Mouse (Mus musculus) right cerebral cortex, postnatal 14 days (tissue): ENCODE data around the gene Ccdc85c.

Source experiments
- DNase-seq: peaks from one replicate; pipeline ENCODE4 v3.0.0; 2022

Ccdc85c gene

DNA sequence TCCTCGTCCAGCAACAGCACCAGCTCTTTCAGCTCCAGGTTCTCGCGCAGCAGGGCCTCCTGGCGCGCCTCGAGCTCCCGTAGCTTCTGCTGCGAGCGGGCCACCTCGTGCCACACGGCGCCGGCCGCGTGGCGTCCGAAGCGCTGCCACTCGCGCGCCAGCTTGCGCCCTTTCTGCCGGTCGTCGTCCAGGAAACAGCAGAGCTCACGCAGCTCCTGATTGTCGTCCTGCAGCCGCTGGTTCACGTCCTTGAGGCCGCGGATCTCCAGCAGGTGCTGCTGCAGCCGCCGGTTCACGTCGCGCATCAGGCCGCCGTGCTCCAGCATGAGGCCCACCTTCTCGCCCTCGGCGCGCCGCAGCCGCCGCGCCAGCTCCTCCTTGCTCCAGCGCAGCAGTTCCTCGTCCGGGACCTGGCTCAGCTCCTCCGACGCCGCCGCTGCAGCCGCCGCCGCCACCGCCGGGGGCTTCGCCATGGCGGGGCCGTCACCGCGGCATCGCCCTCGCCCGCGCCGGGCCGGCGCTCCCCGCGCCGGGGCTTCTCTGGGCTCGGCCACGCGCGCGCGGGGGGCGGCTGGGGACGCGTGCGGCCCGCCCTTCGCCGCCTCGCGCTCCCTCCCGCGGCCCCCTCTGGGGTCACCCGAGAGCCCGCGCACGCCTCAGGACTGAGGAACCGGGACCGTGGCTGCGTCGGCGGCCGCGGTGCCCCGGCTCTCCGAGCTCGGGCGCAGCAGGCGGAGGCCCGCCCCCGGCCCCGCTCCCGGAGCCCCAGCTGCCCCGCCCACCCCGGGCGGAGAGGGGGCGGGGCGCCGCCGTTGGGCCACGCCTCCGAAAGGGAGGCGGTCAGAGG is at the start of gene Ccdc85c:
Ccdc85c (minus strand) TSS at position 765 of the 847 bp plus-strand sequence.
- peak; percentile 43 for DNase-seq

DNA sequence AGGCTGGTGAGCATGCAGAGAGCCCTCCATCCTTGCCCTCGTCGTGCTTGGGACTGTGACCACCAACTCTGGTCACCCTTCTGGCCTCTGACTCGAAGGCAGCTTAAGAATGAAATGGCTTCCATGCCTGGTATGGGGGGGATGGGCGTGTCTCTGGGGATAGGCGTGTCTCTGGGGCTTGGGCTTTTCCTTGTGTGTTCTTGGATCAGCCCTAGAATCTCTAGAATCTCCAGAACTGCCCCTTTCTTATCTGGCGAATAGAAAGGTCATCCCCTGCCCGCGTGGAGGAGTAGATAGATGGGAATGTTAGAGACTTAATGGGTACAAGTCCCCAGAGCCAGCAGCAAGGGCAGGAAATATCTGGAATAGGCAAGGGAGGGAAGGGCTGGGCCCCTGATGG is 44.9 kb upstream of the Ccdc85c start:
- DNase-seq: no peak

DNA sequence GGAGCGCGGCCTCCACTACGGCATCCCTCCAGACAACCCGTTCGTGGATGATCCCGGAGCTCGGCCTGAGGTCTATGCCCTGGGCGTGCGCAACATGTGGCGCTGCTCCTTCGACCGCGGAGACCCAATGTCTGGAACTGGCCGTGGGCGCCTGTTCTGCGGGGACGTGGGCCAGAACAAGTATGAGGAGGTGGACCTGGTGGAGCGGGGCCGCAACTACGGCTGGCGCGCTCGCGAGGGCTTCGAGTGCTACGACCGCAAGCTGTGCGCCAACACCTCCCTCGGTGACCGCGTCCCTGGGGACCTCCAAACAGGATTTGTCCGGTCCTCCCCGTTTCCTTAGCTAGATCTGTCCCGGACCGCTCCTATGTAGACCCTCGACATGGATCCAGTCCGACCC is 43.3 kb upstream of the Ccdc85c start:
- DNase-seq: no peak

DNA sequence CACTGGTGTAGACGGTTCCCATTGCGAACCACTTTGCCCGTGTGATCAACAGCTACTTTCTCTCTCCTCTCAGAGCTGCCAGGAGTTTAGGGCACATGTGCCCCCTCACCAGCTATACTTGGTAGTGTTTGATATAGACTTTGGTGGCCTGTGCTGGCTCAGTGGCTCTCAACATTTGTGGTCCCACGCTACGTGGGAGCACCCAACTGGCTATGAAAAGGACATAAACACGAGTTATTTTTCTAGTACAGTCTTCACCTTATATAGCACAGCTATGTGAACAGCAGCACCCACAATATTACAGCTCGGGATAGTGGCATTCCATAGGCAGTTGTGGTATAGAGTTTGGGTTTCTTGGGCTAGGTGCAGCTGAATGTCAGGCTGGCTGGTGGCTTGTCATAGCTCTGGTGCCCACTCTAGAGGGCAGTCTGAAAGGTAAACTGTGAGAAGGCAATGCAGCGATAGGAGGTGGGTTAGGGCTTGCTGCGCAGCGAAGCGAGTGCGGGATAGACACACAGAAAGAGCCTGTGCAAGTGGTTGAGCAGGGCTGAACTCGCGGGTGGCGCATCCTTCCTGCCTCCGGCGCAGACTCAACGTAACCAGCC is 42.7 kb upstream of the Ccdc85c start:
- DNase-seq: no peak

DNA sequence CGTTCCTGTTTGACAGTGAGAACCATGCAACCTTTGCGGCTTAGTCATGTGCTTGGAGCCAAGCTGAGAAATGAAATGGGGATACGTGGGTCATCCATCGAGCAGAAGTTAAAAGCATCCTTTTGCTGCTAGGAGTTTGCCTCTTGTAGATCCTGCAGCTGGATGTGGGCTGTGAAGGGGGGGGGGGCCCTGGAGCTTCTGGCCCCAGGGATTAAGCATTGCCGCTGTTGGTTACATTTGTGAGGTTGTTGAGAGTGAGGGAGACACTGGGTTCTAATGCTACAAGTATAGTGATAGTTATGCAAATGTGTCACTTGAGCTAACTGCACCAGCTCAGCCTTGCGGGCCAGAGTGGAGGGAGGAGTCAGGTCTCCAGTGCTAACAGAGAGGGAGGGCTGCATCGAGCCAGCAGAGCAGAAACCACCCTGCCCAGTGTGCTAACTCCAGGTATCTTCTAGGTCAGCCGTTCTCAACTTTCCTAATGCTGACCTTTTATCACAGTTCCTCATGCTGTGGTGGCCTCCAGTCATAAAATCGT is 42.0 kb upstream of the Ccdc85c start:
- no peak for DNase-seq

GRCm38 (mm10) chr12:108316655-108317054 is 41.4 kb upstream of the Ccdc85c start:
- DNase-seq: no peak

DNA sequence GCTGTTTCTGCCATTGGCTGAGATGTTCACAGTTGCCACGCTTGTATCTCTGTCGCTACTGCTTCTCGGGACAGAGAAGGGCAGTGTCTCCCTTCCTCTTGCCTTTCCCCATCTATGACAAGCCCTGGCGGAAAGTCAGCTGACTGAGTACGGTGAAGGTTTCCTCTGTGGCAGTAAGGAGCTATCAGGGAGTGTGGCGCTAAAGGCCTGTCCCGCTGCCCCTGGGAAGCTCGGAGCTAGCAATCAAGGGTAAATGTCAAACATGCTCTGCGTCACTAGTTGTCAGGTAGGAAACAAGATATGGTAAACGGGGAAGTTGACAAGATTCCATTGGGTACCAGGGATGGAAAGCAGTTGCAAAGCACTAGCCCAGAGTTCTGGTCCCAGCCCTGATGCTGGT is 40.6 kb upstream of the Ccdc85c start:
- DNase-seq: no peak

GRCm38 (mm10) chr12:108313244-108313772 is 38.1 kb upstream of the Ccdc85c start:
- DNase-seq: no peak

DNA sequence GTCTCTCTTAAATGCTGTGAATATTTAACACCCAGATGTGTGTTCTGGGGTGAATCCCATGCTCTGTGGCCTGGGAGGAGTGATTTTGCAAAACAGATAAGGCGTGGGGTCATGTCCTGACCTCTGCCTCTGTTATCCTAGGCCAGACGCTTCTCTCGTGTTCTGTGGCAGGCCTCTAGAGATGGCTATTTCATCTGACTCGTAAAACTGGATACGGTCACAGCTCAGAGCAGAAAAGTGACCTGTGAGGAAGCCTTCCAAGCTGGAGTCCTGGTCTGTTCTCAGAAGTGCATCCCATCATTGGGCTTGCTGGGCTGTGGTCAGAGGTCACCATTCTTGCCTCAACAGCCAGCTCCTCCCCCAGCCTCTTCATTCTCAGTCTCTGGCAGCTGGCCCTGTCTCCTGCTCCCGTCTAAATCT is 37.2 kb upstream of the Ccdc85c start:
- no peak for DNase-seq

GRCm38 (mm10) chr12:108311741-108312290 is 36.6 kb upstream of the Ccdc85c start:
- no peak for DNase-seq

GRCm38 (mm10) chr12:108310456-108311027 is 35.3 kb upstream of the Ccdc85c start:
- DNase-seq: no peak

GRCm38 (mm10) chr12:108310041-108310440 is 34.8 kb upstream of the Ccdc85c start:
- no peak for DNase-seq

GRCm38 (mm10) chr12:108309116-108309794 is 34.0 kb upstream of the Ccdc85c start:
- DNase-seq: no peak

GRCm38 (mm10) chr12:108308363-108308856 is 33.2 kb upstream of the Ccdc85c start:
- DNase-seq: no peak

DNA sequence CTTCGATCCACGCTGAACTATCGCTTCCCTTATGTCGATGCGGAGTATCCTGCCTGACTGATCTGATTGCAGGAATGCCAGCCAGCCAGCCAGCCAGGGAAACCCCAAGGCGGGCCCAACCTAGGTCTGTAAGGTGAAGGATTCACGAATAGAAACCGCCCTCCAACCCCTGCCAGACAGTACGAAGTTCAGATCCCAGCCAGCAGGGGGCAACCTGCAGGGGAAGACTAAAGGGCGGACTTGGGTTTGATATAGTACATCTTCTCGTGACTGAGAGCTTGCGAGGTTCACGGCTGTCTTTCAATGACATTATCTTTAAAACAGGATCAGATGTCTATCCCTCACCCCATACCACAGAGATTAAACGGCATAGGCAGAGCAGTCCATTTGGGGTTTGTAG is 32.3 kb upstream of the Ccdc85c start:
- DNase-seq: peak; percentile 70

DNA sequence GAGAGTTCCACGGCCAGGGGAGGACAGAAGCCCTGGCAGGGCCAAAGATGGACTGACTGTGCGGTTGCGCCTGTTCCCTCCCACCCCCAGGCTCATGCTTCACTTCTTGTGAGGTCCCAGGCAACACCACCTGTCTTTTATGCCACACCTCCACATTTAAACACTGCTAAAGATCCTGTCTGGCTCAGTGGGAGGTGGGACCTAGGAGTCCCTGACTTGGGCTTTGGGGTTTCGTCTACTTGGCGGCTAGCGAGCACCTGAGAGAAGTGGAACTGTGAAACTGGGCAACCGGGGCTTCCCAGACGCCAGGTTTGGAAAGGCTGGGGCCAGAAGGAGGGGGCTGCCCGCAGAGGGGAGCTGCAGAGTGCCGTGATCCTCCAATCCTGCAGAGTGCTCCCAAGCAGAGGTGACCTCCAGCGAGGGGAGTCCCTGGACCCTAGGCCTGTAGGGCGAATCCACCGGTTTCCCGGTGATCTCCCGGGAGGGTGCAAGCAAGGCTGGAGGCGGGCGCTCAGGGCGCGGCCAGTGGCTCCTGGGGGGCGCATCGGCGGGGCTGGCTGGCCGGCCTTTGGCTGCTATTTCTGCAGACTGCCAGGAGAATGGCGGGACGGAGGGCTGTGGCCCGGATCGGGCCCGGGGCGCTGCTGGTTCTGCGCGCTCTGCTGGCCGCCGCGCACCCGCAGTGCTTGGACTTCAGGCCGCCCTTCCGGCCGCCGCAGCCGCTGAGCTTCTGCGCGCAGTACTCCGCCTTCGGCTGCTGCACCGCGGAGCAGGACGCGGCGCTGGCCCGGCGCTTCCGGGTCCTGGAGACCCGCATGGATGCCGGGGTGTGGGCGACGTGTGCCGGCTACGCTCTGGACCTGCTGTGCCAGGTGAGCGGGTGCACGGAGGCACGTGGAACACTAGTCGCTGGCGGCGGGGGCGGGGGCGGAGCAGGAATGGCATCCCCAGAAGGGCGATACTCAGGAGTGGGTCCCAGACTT is 30.9 kb upstream of the Ccdc85c start, which contains the start of gene Hhipl1:
Hhipl1 (plus strand) TSS at position 459 of the 983 bp plus-strand sequence.
- peak; percentile 33 for DNase-seq

- DNase-seq: no peak
Measured at GRCm38 (mm10) chr12:108305172-108305571, 29.9 kb upstream of the Ccdc85c start.

GRCm38 (mm10) chr12:108303778-108304365 is 28.6 kb upstream of the Ccdc85c start:
- no peak for DNase-seq

- no peak for DNase-seq
Measured at GRCm38 (mm10) chr12:108301006-108301405, 25.8 kb upstream of the Ccdc85c start.

GRCm38 (mm10) chr12:108297033-108297432 is 21.8 kb upstream of the Ccdc85c start:
- no peak for DNase-seq

DNA sequence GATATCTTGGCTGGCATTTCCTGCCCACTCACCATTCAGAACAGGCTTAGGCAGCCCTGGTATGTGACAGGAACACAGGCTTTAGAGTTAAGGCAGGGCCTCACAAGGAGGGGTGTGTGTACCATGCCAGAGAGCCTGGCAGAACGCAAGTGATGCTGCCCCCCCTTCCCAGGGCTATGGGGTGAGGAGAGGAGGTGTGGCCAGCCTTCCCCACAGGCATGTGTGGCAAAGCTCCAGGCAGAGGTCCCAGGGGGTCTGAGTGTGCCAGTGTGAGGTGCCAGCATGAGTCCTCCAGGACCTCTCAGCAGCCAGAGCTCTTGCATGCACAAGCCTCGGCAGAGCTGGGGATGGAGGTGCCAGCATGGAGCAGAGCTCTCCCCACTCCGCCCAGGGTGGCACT is 19.4 kb upstream of the Ccdc85c start:
- DNase-seq: no peak
